Mouse (Mus musculus): ENCODE measurements around the gene Csrp3. TPM values are rescaled to one million over a fixed set of nuclear protein-coding genes. Genes with fewer than 3 reads are reported as not detected.

Gene Csrp3
- total and polyA plus RNA-seq, 3 experiments, result 1.7 to 2.3 TPM; not detected in 1

DNA sequence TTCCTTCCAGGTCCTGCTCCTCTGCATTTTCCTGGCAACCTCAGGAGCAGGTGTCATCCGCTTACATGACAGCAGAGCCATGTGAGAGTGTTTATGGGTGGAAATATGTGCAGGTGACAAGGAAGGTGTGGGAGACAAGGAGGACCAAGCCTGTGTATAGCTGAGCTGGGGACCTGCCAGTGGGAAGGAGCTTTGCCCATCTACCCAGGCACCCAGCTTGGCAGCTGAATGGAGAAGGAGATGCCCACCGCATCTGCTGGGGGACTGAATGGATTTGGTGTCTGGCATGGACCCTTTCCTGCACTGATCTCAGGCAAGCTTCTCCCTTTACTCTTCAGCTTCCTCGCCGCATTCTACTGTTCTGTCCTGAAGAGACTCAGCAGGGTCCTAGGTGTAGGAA lies 47.6 kb upstream of the Csrp3 start:
- Histone ChIP-seq H3K27me3 (replicated peaks) (peaks cover 12% of the 10 kb centered on the region), H3K4me1 (ENCODE audit: control insufficient read depth in 1 of 2, insufficient read depth in 2 of 2) (peaks cover 2 to 4% of the 10 kb centered on the region in 2 experiments; a peak in 2 of 4 replicates), H3K4me3 (replicated peaks in 1 of 3; ENCODE audit: low read depth in 2 of 3, low read length in 2 of 3, poor library complexity in 1 of 3) (no peak overlapping the region), H3K36me3 (replicated peaks in 1 of 2; ENCODE audit: control insufficient read depth in 1 of 2, insufficient read depth in 1 of 2, low read length in 1 of 2) (no peaks in the 10 kb centered on the region), H3K79me2 (replicated peaks; ENCODE audit: control insufficient read depth, extremely low read depth, insufficient read depth, poor library complexity, severe bottlenecking) (no peaks in the 10 kb centered on the region), H3K4me2 (ENCODE audit: insufficient read depth, low read depth, poor library complexity, severe bottlenecking) (no peak overlapping the region), H3K27ac (ENCODE audit: insufficient read depth, low read depth) (no peak overlapping the region), H3K9ac (ENCODE audit: insufficient read depth, low read depth) (no peak overlapping the region), H3K9me3 (replicated peaks; ENCODE audit: low read length) (no peaks in the 10 kb centered on the region)
- DNase-seq (ENCODE audit: extremely low read depth), result no peak
- in situ Hi-C loops (cut with MboI; ENCODE audit: low pct_ligation_motif_present, low pct_unique_long_range_greater_than_20kb, low sequenced_read_pairs), result no loop called here
- dilution Hi-C loops (cut with MboI; ENCODE audit: extremely low pct_ligation_motif_present, extremely low pct_unique_long_range_greater_than_20kb, low sequenced_read_pairs), result no loop called here
- TF ChIP-seq USF2 (conservative IDR thresholded peaks at IDR 0.05; ENCODE audit: low read depth, low read length) (no peak), MXI1 (IDR thresholded peaks at IDR 0.05; ENCODE audit: low read depth, low read length) (no peak), PAX5 (IDR thresholded peaks at IDR 0.05; ENCODE audit: low read length) (no peak), NRF1 (IDR thresholded peaks at IDR 0.05; ENCODE audit: low read depth, low read length) (no peak), EP300 (IDR thresholded peaks at IDR 0.05; ENCODE audit: low read length) (no peak), ZC3H11A (IDR thresholded peaks at IDR 0.05; ENCODE audit: low read depth, low read length) (no peak), CHD1 (IDR thresholded peaks at IDR 0.05; ENCODE audit: low read depth, low read length) (no peak), MYC (IDR thresholded peaks at IDR 0.05; ENCODE audit: low read depth, low read length) (no peak), E2F4 (IDR thresholded peaks at IDR 0.05; ENCODE audit: insufficient replicate concordance, low read depth, low read length) (no peak), ETS1 (conservative IDR thresholded peaks at IDR 0.05; ENCODE audit: low read depth, low read length) (no peak), JUN (IDR thresholded peaks at IDR 0.05; ENCODE audit: insufficient read depth, low read depth, low read length) (no peak), CHD2 (IDR thresholded peaks at IDR 0.05; ENCODE audit: low read length) (no peak)

- no peak overlapping the region for H3K27ac ChIP-seq (ENCODE audit: insufficient read depth, low read depth)
- no peaks in the 10 kb centered on the region for H3K79me2 ChIP-seq (replicated peaks; ENCODE audit: control insufficient read depth, extremely low read depth, insufficient read depth, poor library complexity, severe bottlenecking)
- peaks cover 2 to 4% of the 10 kb centered on the region in 2 experiments; a peak in 2 of 4 replicates for H3K4me1 ChIP-seq (ENCODE audit: control insufficient read depth in 1 of 2, insufficient read depth in 2 of 2)
- dilution Hi-C loops (cut with MboI; ENCODE audit: extremely low pct_ligation_motif_present, extremely low pct_unique_long_range_greater_than_20kb, low sequenced_read_pairs) (no loop called here), in situ Hi-C loops (cut with MboI; ENCODE audit: low pct_ligation_motif_present, low pct_unique_long_range_greater_than_20kb, low sequenced_read_pairs) (no loop called here)
- no peaks in the 10 kb centered on the region for H3K9me3 ChIP-seq (replicated peaks; ENCODE audit: low read length)
- TF ChIP-seq NELFE (IDR thresholded peaks at IDR 0.05; ENCODE audit: low read depth, low read length) (no peak), MAFK (IDR thresholded peaks at IDR 0.05; ENCODE audit: insufficient replicate concordance, low read length) (no peak)
- H3K4me2 ChIP-seq (ENCODE audit: insufficient read depth, low read depth, poor library complexity, severe bottlenecking), result no peak overlapping the region
- no peak for DNase-seq (ENCODE audit: extremely low read depth)
- H3K27me3 ChIP-seq (replicated peaks), result peaks cover 14% of the 10 kb centered on the region
- no peak overlapping the region for H3K4me3 ChIP-seq (replicated peaks in 1 of 3; ENCODE audit: low read depth in 2 of 3, low read length in 2 of 3, poor library complexity in 1 of 3)
- H3K36me3 ChIP-seq (replicated peaks in 1 of 2; ENCODE audit: control insufficient read depth in 1 of 2, insufficient read depth in 1 of 2, low read length in 1 of 2), result no peaks in the 10 kb centered on the region
- H3K9ac ChIP-seq (ENCODE audit: insufficient read depth, low read depth), result no peak overlapping the region
These were observed 46.9 kb upstream of the Csrp3 start for GRCm38 (mm10) chr7:48894763-48895162.

DNA sequence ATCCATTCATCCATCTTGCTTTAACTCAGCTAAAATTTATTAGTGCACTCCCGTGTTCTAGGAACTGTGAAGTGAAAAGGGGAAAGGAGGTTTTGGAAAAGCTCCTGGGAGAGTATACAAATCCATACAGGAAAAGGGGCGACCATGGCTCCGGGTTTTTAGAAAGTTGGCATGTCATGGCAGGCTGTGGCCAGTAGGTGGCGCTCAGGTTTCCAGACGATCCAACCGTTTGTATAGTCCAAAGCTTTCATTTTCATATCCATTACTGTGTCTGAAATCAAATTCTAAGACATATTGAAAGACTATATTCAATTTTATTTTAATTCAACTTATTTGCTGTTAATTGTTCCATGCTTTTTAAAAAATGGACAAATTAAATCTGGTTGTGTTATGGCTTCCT lies 46.3 kb upstream of the Csrp3 start:
- peak; percentile 45 for DNase-seq (ENCODE audit: extremely low read depth)
- dilution Hi-C loops (cut with MboI; ENCODE audit: extremely low pct_ligation_motif_present, extremely low pct_unique_long_range_greater_than_20kb, low sequenced_read_pairs), result no loop called here
- Histone ChIP-seq H3K4me2 (ENCODE audit: insufficient read depth, low read depth, poor library complexity, severe bottlenecking) (0 out of 2 replicates have a peak overlapping the region, but pooled peaks have one; percentile 27), H3K9me3 (replicated peaks; ENCODE audit: low read length) (no peaks in the 10 kb centered on the region), H3K36me3 (replicated peaks in 1 of 2; ENCODE audit: control insufficient read depth in 1 of 2, insufficient read depth in 1 of 2, low read length in 1 of 2) (no peaks in the 10 kb centered on the region), H3K79me2 (replicated peaks; ENCODE audit: control insufficient read depth, extremely low read depth, insufficient read depth, poor library complexity, severe bottlenecking) (no peaks in the 10 kb centered on the region), H3K4me1 (ENCODE audit: control insufficient read depth in 1 of 2, insufficient read depth in 2 of 2) (peaks cover 2 to 4% of the 10 kb centered on the region in 2 experiments; a peak in 2 of 4 replicates), H3K27ac (ENCODE audit: insufficient read depth, low read depth) (no peak overlapping the region), H3K9ac (ENCODE audit: insufficient read depth, low read depth) (no peak overlapping the region), H3K27me3 (replicated peaks) (peaks cover 17% of the 10 kb centered on the region), H3K4me3 (replicated peaks in 1 of 3; ENCODE audit: low read depth in 2 of 3, low read length in 2 of 3, poor library complexity in 1 of 3) (no peak overlapping the region)
- in situ Hi-C loops (cut with MboI; ENCODE audit: low pct_ligation_motif_present, low pct_unique_long_range_greater_than_20kb, low sequenced_read_pairs), result no loop called here
- TF ChIP-seq SMC3 (IDR thresholded peaks at IDR 0.05; ENCODE audit: low read depth, low read length) (peak; percentile 82), USF1 (IDR thresholded peaks at IDR 0.05; ENCODE audit: low read depth, low read length) (no peak), ZMIZ1 (IDR thresholded peaks at IDR 0.05; ENCODE audit: low read depth, low read length) (no peak), MAFK (IDR thresholded peaks at IDR 0.05; ENCODE audit: insufficient replicate concordance, low read length) (no peak), RCOR1 (conservative IDR thresholded peaks at IDR 0.05; ENCODE audit: low read depth, low read length) (no peak), SIN3A (IDR thresholded peaks at IDR 0.05; ENCODE audit: low read length) (no peak), NRF1 (IDR thresholded peaks at IDR 0.05; ENCODE audit: low read depth, low read length) (no peak), ZC3H11A (IDR thresholded peaks at IDR 0.05; ENCODE audit: low read depth, low read length) (peak; percentile 28), MAX (IDR thresholded peaks at IDR 0.05; ENCODE audit: low read length) (no peak), POLR2AphosphoS2 (IDR thresholded peaks at IDR 0.05; ENCODE audit: low read depth, low read length) (no peak), PAX5 (IDR thresholded peaks at IDR 0.05; ENCODE audit: low read length) (no peak), IRF4 (IDR thresholded peaks at IDR 0.05; ENCODE audit: low read depth, low read length) (no peak), ELF1 (IDR thresholded peaks at IDR 0.05; ENCODE audit: low read depth, low read length) (no peak), KAT2A (IDR thresholded peaks at IDR 0.05; ENCODE audit: insufficient replicate concordance, low read length) (no peak), MXI1 (IDR thresholded peaks at IDR 0.05; ENCODE audit: low read depth, low read length) (no peak), E2F4 (IDR thresholded peaks at IDR 0.05; ENCODE audit: insufficient replicate concordance, low read depth, low read length) (no peak), MYC (IDR thresholded peaks at IDR 0.05; ENCODE audit: low read depth, low read length) (no peak), ZKSCAN1 (IDR thresholded peaks at IDR 0.05; ENCODE audit: borderline replicate concordance, low read depth, low read length) (no peak), CTCF (conservative IDR thresholded peaks at IDR 0.05 in 1 of 2, IDR thresholded peaks at IDR 0.05 in 1 of 2; ENCODE audit: low read depth in 2 of 2, low read length in 2 of 2) (peak; percentile 80 to 88)

Data from CH12.LX (cell line).